Mouse (Mus musculus) cerebellum, adult 2 months (tissue): ENCODE data around the gene Dennd6b. TPM values are rescaled to one million over a fixed set of nuclear protein-coding genes. Genes with fewer than 3 reads are reported as not detected.
A peak's percentile ranks its signal among the peaks of the same experiment; 100 is the strongest.

Experiments used
- DNase-seq, 2 experiments: peaks; one replicate each; pipeline ENCODE4 v3.0.0; 2021
- H3K27ac ChIP-seq: fragments of 200-500 bp; 2 replicates; pipeline ENCODE4 v1.5.1; 2012; ENCODE audit warnings: low read length, control low read depth, inconsistent platforms; ENCODE audit not compliant: insufficient read depth
- H3K27me3 ChIP-seq: fragments of 200-500 bp; 2 replicates; pipeline ENCODE4 v1.6.1; 2012; ENCODE audit warnings: inconsistent platforms, mild to moderate bottlenecking, low read length, moderate library complexity; ENCODE audit not compliant: control insufficient read depth, insufficient read depth
- H3K4me1 ChIP-seq: fragments of 200-500 bp; 2 replicates; pipeline ENCODE4 v1.6.1; 2011; ENCODE audit warnings: low read length; ENCODE audit not compliant: control insufficient read depth, insufficient read depth
- H3K4me3 ChIP-seq: fragments of 200-500 bp; replicated peaks from 2 replicates; pipeline ENCODE3; 2011; ENCODE audit warnings: mild to moderate bottlenecking, low read depth, low read length, control low read depth; ENCODE audit not compliant: insufficient read depth
- CTCF ChIP-seq: fragments of 200-500 bp; IDR thresholded peaks from 2 replicates; pipeline ENCODE4 v1.5.1; 2011; ENCODE audit warnings: low read depth, mild to moderate bottlenecking, control low read depth, low read length, moderate library complexity, borderline replicate concordance; ENCODE audit not compliant: insufficient read depth
- POLR2A ChIP-seq: fragments of 200-500 bp; IDR thresholded peaks from 2 replicates; pipeline ENCODE4 v1.6.1; 2011; ENCODE audit warnings: low read length, control low read depth, borderline replicate concordance; ENCODE audit not compliant: insufficient read depth
- WGBS: fragments of 180-500 bp; shearing (Covaris S2); methylation state at CpG from one replicate; pipeline ENCODE4 v1.1.7; 2018; 5-methylcytosine and 5-hydroxymethylcytosine counted together
- polyA plus RNA-seq: library from polyadenylated mRNA; depleted of rRNA; stranded (reverse); fragments of >200 nt; gene quantifications from 2 replicates; pipeline ENCODE4 v1.2.3, GENCODE M21; 2012

Gene Dennd6b
- polyA plus RNA-seq, 1 experiment, result 156 TPM

GRCm38 (mm10) chr15:89169431-89169830 is 26.9 kb downstream of the Dennd6b start:
- DNase-seq, result peak; percentile 88 to 91
- Histone ChIP-seq H3K27ac (peak overlapping the region; percentile 56), H3K4me3 (peak overlapping the region; percentile 39), H3K27me3 (no peaks in the 10 kb centered on the region), H3K4me1 (peaks cover 52% of the 10 kb centered on the region)
- under 1% methylated on average over 10 of the region's 10 CpGs for WGBS
- TF ChIP-seq POLR2A (peak; percentile 36; the same call in 1 of the 2 replicates), CTCF (no peak)

- DNase-seq, result peak; percentile 75 to 79
- peaks cover 47% of the 10 kb centered on the region for H3K4me1 ChIP-seq
- TF ChIP-seq POLR2A (no peak), CTCF (no peak)
- H3K27me3 ChIP-seq, result no peaks in the 10 kb centered on the region
- peak overlapping the region; percentile 39 for H3K4me3 ChIP-seq
- WGBS, result 8% methylated on average over 10 of the region's 10 CpGs
- H3K27ac ChIP-seq, result peak overlapping the region; percentile 56
Observed at GRCm38 (mm10) chr15:89168922-89169321, 27.4 kb downstream of the Dennd6b start.

GRCm38 (mm10) chr15:89165478-89165877 is 30.8 kb downstream of the Dennd6b start:
- TF ChIP-seq POLR2A (no peak), CTCF (no peak)
- Histone ChIP-seq H3K27ac (no peak overlapping the region), H3K4me3 (no peak overlapping the region), H3K4me1 (peaks cover 42% of the 10 kb centered on the region), H3K27me3 (no peaks in the 10 kb centered on the region)
- DNase-seq, result no peak
- 92% methylated on average over 12 of the region's 12 CpGs for WGBS

- no peak for DNase-seq
- WGBS, result 81% methylated on average over 9 of the region's 9 CpGs
- Histone ChIP-seq H3K4me1 (peaks cover 9% of the 10 kb centered on the region), H3K27me3 (no peaks in the 10 kb centered on the region), H3K4me3 (no peak overlapping the region), H3K27ac (no peak overlapping the region)
- TF ChIP-seq POLR2A, result no peak
- no peak for TF ChIP-seq CTCF
Observed at GRCm38 (mm10) chr15:89161397-89161796, 34.9 kb downstream of the Dennd6b start.

DNA sequence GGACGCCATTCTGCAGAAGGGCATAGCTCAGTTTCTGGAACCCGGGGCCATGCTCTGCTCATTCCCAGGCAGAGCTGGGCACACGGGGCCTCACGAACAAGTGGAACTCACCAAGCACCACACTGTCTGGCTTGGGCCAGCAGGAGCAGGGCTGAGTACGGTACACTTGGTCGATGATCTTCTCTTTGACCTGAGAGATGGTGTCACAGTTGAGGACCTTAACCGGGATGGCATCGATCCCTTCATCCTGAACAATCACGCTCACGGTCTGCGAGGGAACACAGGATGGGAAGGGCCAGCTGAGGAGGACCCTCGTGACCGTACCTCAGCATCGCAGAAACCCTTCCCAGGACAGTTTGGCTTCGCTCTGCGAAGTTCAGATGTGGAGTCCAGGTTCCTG is 37.8 kb downstream of the Dennd6b start:
- no peak for DNase-seq
- Histone ChIP-seq H3K4me1 (no peaks in the 10 kb centered on the region; the same call in 1 of the 2 replicates), H3K4me3 (no peak overlapping the region), H3K27ac (no peak overlapping the region), H3K27me3 (no peaks in the 10 kb centered on the region)
- TF ChIP-seq CTCF, result no peak
- no peak for TF ChIP-seq POLR2A
- 88% methylated on average over 16 of the region's 16 CpGs for WGBS

- Histone ChIP-seq H3K4me1 (no peaks in the 10 kb centered on the region; the same call in 1 of the 2 replicates), H3K27ac (no peak overlapping the region), H3K27me3 (no peaks in the 10 kb centered on the region), H3K4me3 (no peak overlapping the region)
- DNase-seq, result peak; percentile 72 to 73
- 54% methylated on average over 7 of the region's 7 CpGs for WGBS
- TF ChIP-seq POLR2A (no peak), CTCF (peak; percentile 76)
Observed at GRCm38 (mm10) chr15:89157954-89158353, 38.3 kb downstream of the Dennd6b start.

DNA sequence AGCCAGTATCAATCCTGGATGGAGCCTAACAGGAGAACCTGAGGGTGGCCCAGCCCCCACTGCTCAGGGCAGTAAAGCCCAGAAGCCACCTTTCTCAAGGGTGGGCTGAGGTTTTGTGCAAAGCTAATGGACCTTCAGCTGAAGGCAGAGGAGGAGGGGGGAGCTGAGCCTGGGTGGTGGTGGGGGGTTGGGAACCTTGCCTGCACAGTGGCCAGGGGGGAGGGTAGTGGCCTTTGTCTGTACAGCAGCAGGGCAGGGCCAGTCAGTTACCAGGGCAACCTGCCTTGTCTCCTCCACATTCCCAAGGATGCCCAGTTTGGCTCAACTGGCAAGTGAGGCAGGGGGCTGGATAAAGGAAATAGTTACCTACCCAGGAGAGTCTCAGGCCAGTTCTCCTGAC is 44.0 kb downstream of the Dennd6b start:
- no peak for TF ChIP-seq POLR2A
- TF ChIP-seq CTCF, result no peak
- DNase-seq, result no peak
- no peak overlapping the region for H3K4me3 ChIP-seq
- no peaks in the 10 kb centered on the region for H3K27me3 ChIP-seq
- H3K27ac ChIP-seq, result no peak overlapping the region
- H3K4me1 ChIP-seq, result peaks cover 15% of the 10 kb centered on the region

GRCm38 (mm10) chr15:89150041-89150390 is 46.3 kb downstream of the Dennd6b start:
- WGBS, result 20% methylated on average over 13 of the region's 13 CpGs
- Histone ChIP-seq H3K4me3 (peak overlapping the region; percentile 82), H3K27ac (no peak overlapping the region), H3K4me1 (peaks cover 21% of the 10 kb centered on the region), H3K27me3 (no peaks in the 10 kb centered on the region)
- TF ChIP-seq CTCF (no peak), POLR2A (no peak)
- no peak for DNase-seq
